Mouse (Mus musculus) liver, embryonic 12.5 days (tissue): ENCODE data around the gene Nedd9. TPM values are rescaled to one million over a fixed set of nuclear protein-coding genes. Genes with fewer than 3 reads are reported as not detected.
"Not testable (repeated sequence)": the region's sequence is repeated elsewhere in the genome, so short reads cannot be mapped to it uniquely, and the experiment has no call there.

ENCODE experiments used
- ATAC-seq: fragments of 200-750 bp; cut with Nextera tagmentation; 2 replicates; pipeline ENCODE4 v1.8.0; 2017; ENCODE audit warnings: moderate number of reproducible peaks, mild to moderate bottlenecking, moderate library complexity
- H3K27ac ChIP-seq: fragments of 300-500 bp; sonication (generic); 2 replicates; pipeline ENCODE4 v1.5.1; 2016; ENCODE audit warnings: mild to moderate bottlenecking
- H3K27me3 ChIP-seq: fragments of 300-500 bp; sonication (generic); replicated peaks from 2 replicates; pipeline ENCODE4 v1.6.1; 2016; ENCODE audit warnings: mild to moderate bottlenecking, moderate library complexity
- H3K36me3 ChIP-seq: fragments of 300-500 bp; sonication (generic); 2 replicates; pipeline ENCODE4 v1.6.1; 2016; ENCODE audit warnings: mild to moderate bottlenecking, moderate library complexity
- H3K4me1 ChIP-seq: fragments of 300-500 bp; sonication (generic); 2 replicates; pipeline ENCODE4 v1.6.1; 2016
- H3K4me2 ChIP-seq: fragments of 300-500 bp; sonication (generic); 2 replicates; pipeline ENCODE4 v1.6.1; 2016; ENCODE audit warnings: mild to moderate bottlenecking, moderate library complexity
- H3K4me3 ChIP-seq: fragments of 300-500 bp; sonication (generic); 2 replicates; pipeline ENCODE4 v1.5.1; 2016; ENCODE audit warnings: mild to moderate bottlenecking, moderate library complexity
- H3K9ac ChIP-seq: fragments of 300-500 bp; sonication (generic); 2 replicates; pipeline ENCODE4 v1.6.1; 2016; ENCODE audit warnings: mild to moderate bottlenecking, moderate library complexity
- H3K9me3 ChIP-seq: fragments of 300-500 bp; sonication (generic); replicated peaks from 2 replicates; pipeline ENCODE4 v1.6.1; 2016; ENCODE audit warnings: mild to moderate bottlenecking, moderate library complexity
- WGBS: fragments of 180-500 bp; shearing (Covaris S2); methylation state at CpG from one replicate; pipeline ENCODE4 v1.1.7; 2016; ENCODE audit not compliant: insufficient replicate concordance; 5-methylcytosine and 5-hydroxymethylcytosine counted together
- polyA plus RNA-seq: library from polyadenylated mRNA; unstranded; fragments of >200 nt; fragmentation: Nextera tagmentation; extraction: Ambion mirVana; gene quantifications from 2 replicates; pipeline ENCODE4 v1.2.1, GENCODE M21; 2016

The Nedd9 gene
- polyA plus RNA-seq, 1 experiment from 2014 or later = 2.5 TPM

DNA sequence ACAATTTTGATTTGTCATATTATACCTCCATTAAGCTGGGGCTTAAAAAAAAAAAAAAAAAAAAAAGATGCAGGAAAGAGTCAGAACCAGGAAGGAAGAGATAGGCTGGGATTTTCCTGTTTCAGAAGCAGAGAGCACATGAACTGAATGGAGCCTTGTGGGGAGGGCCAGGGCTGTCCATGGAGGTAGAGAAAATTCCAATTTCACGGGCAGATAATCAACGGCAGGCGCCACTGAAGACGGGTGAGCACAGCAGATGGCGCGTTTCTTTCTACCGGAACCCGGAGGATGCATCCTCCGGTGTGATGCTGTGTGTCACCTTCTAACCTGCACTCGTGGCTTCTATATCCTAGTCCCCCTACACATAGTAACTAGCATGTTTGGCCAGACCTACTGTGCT lies 190.8 kb downstream of the Nedd9 start:
- Histone ChIP-seq H3K9ac (no peak overlapping the region), H3K9me3 (no peaks in the 10 kb centered on the region), H3K4me2 (no peak overlapping the region), H3K4me1 (no peaks in the 10 kb centered on the region), H3K4me3 (no peak overlapping the region), H3K27ac (no peak overlapping the region), H3K27me3 (no peaks in the 10 kb centered on the region), H3K36me3 (no peaks in the 10 kb centered on the region)
- ATAC-seq = no peak
- 74% methylated on average over 10 of the region's 10 CpGs for WGBS

DNA sequence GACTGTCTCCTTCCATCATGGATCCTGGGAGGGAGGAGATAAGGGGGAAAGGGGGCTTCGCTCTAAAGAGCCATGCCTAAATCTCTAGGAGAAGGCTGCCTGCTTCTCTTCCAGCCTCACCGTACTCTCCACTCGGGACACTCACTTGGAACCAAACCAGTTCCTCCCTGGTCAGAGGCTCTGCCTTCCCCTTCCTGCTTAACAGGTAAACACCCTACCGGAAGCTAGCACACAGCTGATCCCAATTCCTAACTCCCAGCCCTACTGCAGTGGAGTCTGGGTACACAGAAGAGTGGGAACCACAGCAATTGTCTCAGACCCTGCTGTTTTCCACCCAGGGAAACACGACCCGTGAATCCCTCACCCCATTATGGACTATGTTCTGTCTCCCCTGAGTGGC lies 191.3 kb downstream of the Nedd9 start:
- Histone ChIP-seq H3K4me1 (no peaks in the 10 kb centered on the region), H3K27me3 (no peaks in the 10 kb centered on the region), H3K4me3 (no peak overlapping the region), H3K9ac (no peak overlapping the region), H3K36me3 (no peaks in the 10 kb centered on the region), H3K9me3 (no peaks in the 10 kb centered on the region), H3K27ac (no peak overlapping the region), H3K4me2 (no peak overlapping the region)
- WGBS = 46% methylated on average over 6 of the region's 6 CpGs
- no peak for ATAC-seq

DNA sequence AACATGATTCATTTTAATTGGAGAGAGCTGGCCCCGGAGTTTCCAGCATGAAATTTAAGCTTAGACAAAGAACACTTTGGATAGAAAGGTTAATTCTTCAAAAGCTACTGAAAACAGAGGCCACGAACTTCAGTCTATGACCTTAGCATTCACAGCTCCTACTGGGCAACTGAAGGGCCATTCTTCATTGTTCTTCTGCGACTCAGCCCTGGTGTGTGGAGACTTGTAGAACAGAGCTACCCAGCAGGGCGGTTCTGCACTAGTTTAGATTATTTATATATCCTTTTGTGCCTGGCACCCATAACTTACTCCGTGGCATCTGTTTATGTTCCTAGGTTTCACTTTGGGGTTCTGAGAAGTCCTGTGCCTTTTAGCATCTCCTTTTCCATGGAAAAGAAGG lies 193.6 kb downstream of the Nedd9 start:
- Histone ChIP-seq H3K27ac (no peak overlapping the region), H3K9ac (no peak overlapping the region), H3K36me3 (no peaks in the 10 kb centered on the region), H3K9me3 (no peaks in the 10 kb centered on the region), H3K4me2 (no peak overlapping the region), H3K4me1 (no peaks in the 10 kb centered on the region), H3K27me3 (no peaks in the 10 kb centered on the region; the same call in 1 of the 2 replicates), H3K4me3 (no peak overlapping the region)
- ATAC-seq = no peak
- 57% methylated on average over 5 of the region's 5 CpGs for WGBS

DNA sequence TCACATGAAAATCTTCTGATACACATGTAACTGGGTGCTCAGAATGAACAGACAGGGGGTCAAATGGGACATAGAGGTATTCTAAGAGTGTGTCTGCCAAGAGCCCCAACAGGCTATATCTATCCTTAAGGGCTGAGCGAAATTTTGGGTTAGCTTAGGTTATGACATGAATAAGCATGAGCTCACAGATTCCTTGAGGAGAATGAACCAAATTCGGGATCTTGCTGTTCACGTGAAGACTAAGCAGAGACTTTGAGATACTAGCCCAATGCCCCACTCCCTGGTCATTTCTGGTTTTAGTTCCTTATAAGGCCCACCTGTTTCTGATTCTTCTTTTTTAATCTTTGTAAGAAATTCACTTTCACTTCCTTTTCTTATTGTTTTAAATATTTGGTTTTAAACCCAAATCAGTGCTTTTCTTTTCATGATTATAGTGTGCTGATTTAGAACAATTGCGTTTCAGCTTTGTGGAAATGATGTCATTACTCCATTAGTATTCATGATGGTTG lies 195.6 kb downstream of the Nedd9 start:
- Histone ChIP-seq H3K9ac (no peak overlapping the region), H3K27me3 (no peaks in the 10 kb centered on the region; the same call in 1 of the 2 replicates), H3K36me3 (no peaks in the 10 kb centered on the region), H3K4me3 (no peak overlapping the region), H3K4me1 (no peaks in the 10 kb centered on the region), H3K9me3 (no peaks in the 10 kb centered on the region), H3K4me2 (no peak overlapping the region), H3K27ac (no peak overlapping the region)
- WGBS = 61% methylated on average over 4 of the region's 4 CpGs
- no peak for ATAC-seq

GRCm38 (mm10) chr13:41286285-41286684 lies 200.9 kb downstream of the Nedd9 start:
- Histone ChIP-seq H3K4me2 (no peak overlapping the region), H3K4me1 (no peaks in the 10 kb centered on the region), H3K9ac (no peak overlapping the region), H3K9me3 (no peaks in the 10 kb centered on the region), H3K27me3 (no peaks in the 10 kb centered on the region; the same call in 1 of the 2 replicates), H3K4me3 (no peak overlapping the region), H3K36me3 (no peaks in the 10 kb centered on the region), H3K27ac (no peak overlapping the region)
- 69% methylated on average over 3 of the region's 3 CpGs for WGBS
- no peak for ATAC-seq

GRCm38 (mm10) chr13:41285448-41285847 lies 201.7 kb downstream of the Nedd9 start:
- Histone ChIP-seq H3K27ac (no peak overlapping the region), H3K4me2 (no peak overlapping the region), H3K36me3 (no peaks in the 10 kb centered on the region), H3K4me3 (no peak overlapping the region), H3K4me1 (no peaks in the 10 kb centered on the region), H3K9me3 (no peaks in the 10 kb centered on the region), H3K27me3 (no peaks in the 10 kb centered on the region; the same call in 1 of the 2 replicates), H3K9ac (no peak overlapping the region)
- ATAC-seq = no peak
- WGBS = 55% methylated on average over 4 of the region's 4 CpGs

- H3K36me3 ChIP-seq = no peaks in the 10 kb centered on the region
- H3K4me1 ChIP-seq = no peaks in the 10 kb centered on the region
- ATAC-seq = no peak
- H3K9ac ChIP-seq = no peak overlapping the region
- 19% methylated on average over 5 of the region's 5 CpGs for WGBS
- no peak overlapping the region for H3K27ac ChIP-seq
- no peak overlapping the region for H3K4me3 ChIP-seq
- H3K27me3 ChIP-seq = no peaks in the 10 kb centered on the region
- no peaks in the 10 kb centered on the region for H3K9me3 ChIP-seq
- no peak overlapping the region for H3K4me2 ChIP-seq
Observed at GRCm38 (mm10) chr13:41283256-41283655, 203.9 kb downstream of the Nedd9 start.

GRCm38 (mm10) chr13:41280696-41281095 lies 206.5 kb downstream of the Nedd9 start:
- Histone ChIP-seq H3K4me2 (no peak overlapping the region), H3K27ac (no peak overlapping the region), H3K36me3 (no peaks in the 10 kb centered on the region), H3K27me3 (no peaks in the 10 kb centered on the region), H3K4me1 (no peaks in the 10 kb centered on the region), H3K9me3 (no peaks in the 10 kb centered on the region), H3K4me3 (no peak overlapping the region), H3K9ac (no peak overlapping the region)
- 51% methylated on average over 5 of the region's 5 CpGs for WGBS
- ATAC-seq = no peak

GRCm38 (mm10) chr13:41273927-41274650 lies 213.1 kb downstream of the Nedd9 start, which contains the start of gene Gm17364:
TSS of gene Gm17364 (minus strand) at chr13:41273977.
- Histone ChIP-seq H3K9me3 (no peaks in the 10 kb centered on the region), H3K27me3 (no peaks in the 10 kb centered on the region), H3K4me2 (no peak within 1 kb of the TSS), H3K36me3 (peaks cover 13% of the 10 kb centered on the region; the same call in 1 of the 2 replicates), H3K4me3 (no peak within 1 kb of the TSS), H3K4me1 (no peaks in the 10 kb centered on the region), H3K27ac (no peak within 1 kb of the TSS), H3K9ac (no peak within 1 kb of the TSS)
- ATAC-seq = no peak
- 81% methylated on average over 10 of the region's 10 CpGs for WGBS

DNA sequence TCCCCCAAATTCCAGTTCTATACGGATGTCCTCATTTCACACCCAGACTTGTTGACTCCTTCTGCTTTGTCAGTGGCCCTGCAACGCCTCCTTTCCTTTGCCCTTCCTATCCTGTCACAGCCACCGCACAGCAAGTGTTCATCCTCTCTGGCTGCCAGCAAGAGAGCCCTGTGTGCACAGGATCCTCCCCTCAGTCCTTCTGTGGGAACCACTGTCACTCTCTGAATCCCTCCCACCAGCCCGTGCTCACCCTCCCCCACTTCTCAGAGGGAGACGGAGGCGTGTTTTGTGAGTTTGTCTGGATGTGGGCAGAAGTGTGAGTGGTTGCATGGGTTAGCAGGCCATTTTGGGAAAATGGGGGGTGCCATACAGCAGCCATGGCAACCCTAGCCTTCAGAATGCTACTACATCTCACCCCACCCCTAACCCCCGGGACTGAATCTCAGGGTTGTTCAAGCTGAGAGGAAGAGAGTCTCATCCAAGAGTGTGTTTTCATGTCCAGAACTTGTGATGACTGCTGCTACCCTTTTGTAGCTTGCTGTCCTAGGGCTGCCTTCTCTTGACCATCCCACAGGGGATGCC lies 219.2 kb downstream of the Nedd9 start:
- Histone ChIP-seq H3K36me3 (peaks cover 7% of the 10 kb centered on the region; the same call in 1 of the 2 replicates), H3K9me3 (no peaks in the 10 kb centered on the region), H3K27ac (no peak overlapping the region), H3K4me2 (no peak overlapping the region), H3K4me1 (peaks cover 7% of the 10 kb centered on the region; the same call in 1 of the 2 replicates), H3K27me3 (no peaks in the 10 kb centered on the region), H3K4me3 (no peak overlapping the region), H3K9ac (no peak overlapping the region)
- ATAC-seq = no peak
- 54% methylated on average over 7 of the region's 7 CpGs for WGBS

GRCm38 (mm10) chr13:41263304-41264006 lies 223.7 kb downstream of the Nedd9 start:
- Histone ChIP-seq H3K4me2 (no peak overlapping the region), H3K9me3 (no peaks in the 10 kb centered on the region), H3K27ac (no peak overlapping the region), H3K9ac (no peak overlapping the region), H3K4me1 (peaks cover 7% of the 10 kb centered on the region; the same call in 1 of the 2 replicates), H3K27me3 (no peaks in the 10 kb centered on the region), H3K4me3 (no peak overlapping the region), H3K36me3 (0 out of 2 replicates have a peak, but pooled peaks cover 2% of the 10 kb centered on the region)
- no peak for ATAC-seq
- 57% methylated on average over 5 of the region's 5 CpGs for WGBS

DNA sequence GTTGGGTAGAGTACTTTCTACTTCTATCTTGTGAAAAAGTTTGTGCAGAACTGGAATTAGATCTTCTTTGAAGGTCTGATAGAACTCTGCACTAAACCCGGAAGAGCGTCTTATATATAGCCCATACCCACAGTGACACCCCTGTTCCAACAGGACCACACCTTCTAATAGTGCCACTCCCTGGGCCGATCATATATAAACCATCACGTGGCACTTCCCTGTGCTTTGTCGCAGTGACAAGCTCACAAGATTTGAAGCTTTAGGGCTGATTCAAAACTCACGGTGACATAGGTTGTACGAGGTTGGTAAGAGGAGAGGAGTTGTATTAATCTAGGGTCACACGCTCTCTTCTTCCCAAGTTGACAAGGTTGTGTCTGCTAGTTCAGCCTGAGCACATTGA lies 225.5 kb downstream of the Nedd9 start:
- not testable (repeated sequence) for H3K27me3 ChIP-seq, ATAC-seq, H3K4me3 ChIP-seq, H3K36me3 ChIP-seq, H3K4me2 ChIP-seq, H3K27ac ChIP-seq, H3K9me3 ChIP-seq, H3K9ac ChIP-seq
- H3K4me1 ChIP-seq = peaks cover 16% of the 10 kb centered on the region; the same call in 1 of the 2 replicates
- 83% methylated on average over 8 of the region's 8 CpGs for WGBS
